Mouse (Mus musculus) c-Kit-negative CD71-positive TER-119-positive erythroid progenitor cells, embryonic 14.5 days (primary cell): ENCODE results near the gene Cyp4f17.
"Not testable (repeated sequence)": the region's sequence is repeated elsewhere in the genome, so short reads cannot be mapped to it uniquely, and the experiment has no call there.

Experiments used
- DNase-seq: peaks from one replicate; pipeline ENCODE4 v3.0.0-alpha.2; 2013; ENCODE audit warnings: low read depth, low spot score

Cyp4f17 gene

GRCm38 (mm10) chr17:32527748-32528147 lies 21.9 kb downstream of the Cyp4f17 start:
- DNase-seq: no peak

GRCm38 (mm10) chr17:32528408-32529337 lies 22.8 kb downstream of the Cyp4f17 start:
- peak; percentile 9 for DNase-seq

- DNase-seq: not testable (repeated sequence)
Observed at GRCm38 (mm10) chr17:32532356-32532755, 26.5 kb downstream of the Cyp4f17 start.

GRCm38 (mm10) chr17:32534068-32534467 lies 28.2 kb downstream of the Cyp4f17 start:
- no peak for DNase-seq

- DNase-seq: not testable (repeated sequence)
Observed at GRCm38 (mm10) chr17:32536051-32536866, 30.4 kb downstream of the Cyp4f17 start, which contains the start of gene Cyp4f16. Cyp4f16 (plus strand) TSS chr17:32536558.

GRCm38 (mm10) chr17:32536867-32537250 lies 31.0 kb downstream of the Cyp4f17 start:
- DNase-seq: no peak

GRCm38 (mm10) chr17:32544792-32545191 lies 38.9 kb downstream of the Cyp4f17 start:
- not testable (repeated sequence) for DNase-seq

- DNase-seq: not testable (repeated sequence)
Observed at GRCm38 (mm10) chr17:32550377-32550776, 44.5 kb downstream of the Cyp4f17 start.

- DNase-seq: peak; percentile 20
Observed at GRCm38 (mm10) chr17:32550900-32551770, 45.3 kb downstream of the Cyp4f17 start.

GRCm38 (mm10) chr17:32553016-32553415 lies 47.2 kb downstream of the Cyp4f17 start:
- not testable (repeated sequence) for DNase-seq

GRCm38 (mm10) chr17:32554368-32554767 lies 48.5 kb downstream of the Cyp4f17 start:
- DNase-seq: not testable (repeated sequence)

- not testable (repeated sequence) for DNase-seq
Observed at GRCm38 (mm10) chr17:32563301-32563700, 57.5 kb downstream of the Cyp4f17 start.

GRCm38 (mm10) chr17:32573286-32573685 lies 67.4 kb downstream of the Cyp4f17 start:
- DNase-seq: not testable (repeated sequence)

GRCm38 (mm10) chr17:32577496-32578186 lies 71.8 kb downstream of the Cyp4f17 start:
- no peak for DNase-seq
